Mouse (Mus musculus) ovary, adult 2 months (tissue): ENCODE measurements around the gene Speer3. TPM values are rescaled to one million over a fixed set of nuclear protein-coding genes. Genes with fewer than 3 reads are reported as not detected.

Experiments used
- polyA plus RNA-seq: library from polyadenylated mRNA; depleted of rRNA; stranded (reverse); fragments of >200 nt; gene quantifications from 2 replicates; pipeline ENCODE4 v1.2.3, GENCODE M21; 2012; rRNA removed

The Speer3 gene
- not detected in 2 replicates for polyA plus RNA-seq

DNA sequence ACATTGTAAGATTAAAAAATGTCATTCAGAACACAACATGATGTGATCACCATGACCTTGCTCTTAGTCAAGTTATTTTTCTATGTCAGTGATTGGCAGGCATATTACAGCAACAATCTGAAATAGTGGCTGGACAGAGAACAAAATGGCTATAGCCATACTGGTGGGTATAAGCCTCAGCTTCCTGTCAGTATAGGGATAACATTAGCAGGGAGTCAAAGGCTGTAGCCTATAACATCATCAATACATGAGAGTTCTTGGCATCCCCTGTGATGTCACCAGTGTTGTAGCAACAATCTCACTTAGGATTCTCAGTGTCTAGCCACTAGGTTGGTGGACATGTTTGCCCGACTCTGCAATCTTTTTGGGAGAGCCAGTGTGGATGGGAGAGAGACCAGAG, at the start of gene Speer3:
Gene Speer3 (plus strand): TSS at position 301 of the 400 bp plus-strand sequence.

Other genes starting within 250 kb of the Speer3 start
- 0.89 and 1.0 TPM in 2 replicates for gene Sema3e, start 233.7 kb downstream of the Speer3 start, polyA plus RNA-seq